Comparison of ENCODE assay signal across 16 mouse cellular contexts in genomic region chrX:166348634-166349033, GRCm38 (mm10).
DNase-seq lines count a peak whose midpoint lies in the region; ATAC-seq lines count a peak whose summit lies in the region.
"Had no signal": no experiment of that assay in that cellular context is flagged by ENCODE, and none has a peak within 500 bp of the region (broad histone marks: within the 10 kb centered on the region; RNA-seq: fewer than 3 reads in every experiment).

No protein-coding gene starts in this region.

- H3K4me3 ChIP-seq in neural tube, embryonic 12.5 days: no peak overlapping the region
- H3K4me3 ChIP-seq in hindbrain, embryonic 11.5 days (ENCODE audit: low read depth, low read length): no peak overlapping the region
- peak overlapping the region; percentile 46 for H3K4me3 ChIP-seq in midbrain, embryonic 12.5 days
- H3K4me3 ChIP-seq: embryonic facial prominence, embryonic 12.5 days; liver, embryonic 13.5 days; stomach, embryonic 15.5 days had no signal

- no peak for DNase-seq in neural tube, embryonic 10.5 days (ENCODE audit: extremely low spot score, low spot score)
- no peak for DNase-seq in hindbrain, embryonic 11.5 days (ENCODE audit: low spot score)
- no peak for DNase-seq in gastrocnemius, postnatal 4 days (ENCODE audit: low spot score in 2 of 2)
- no peak for DNase-seq in heart, adult 8-10 months (ENCODE audit: low spot score)
- DNase-seq in thymus, postnatal 25 days: no peak
- DNase-seq: adrenal gland, postnatal 14 days; gastrocnemius, postnatal 14 days; kidney, postnatal 10 days; liver, embryonic 13.5 days had no signal

- WGBS in neural tube, embryonic 12.5 days: 67% methylated on average over 4 of the region's 4 CpGs
- WGBS in hindbrain, embryonic 11.5 days: 76% methylated on average over 4 of the region's 4 CpGs
- 67% methylated on average over 4 of the region's 4 CpGs for WGBS in midbrain, embryonic 12.5 days

- no peaks in the 10 kb centered on the region; the same call in 1 of the 2 replicates for H3K4me1 ChIP-seq in neural tube, embryonic 12.5 days
- no peaks in the 10 kb centered on the region for H3K4me1 ChIP-seq in hindbrain, embryonic 11.5 days (replicated peaks; ENCODE audit: control insufficient read depth, insufficient read depth, low read length)
- H3K4me1 ChIP-seq in midbrain, embryonic 12.5 days: peaks cover 9% of the 10 kb centered on the region; the same call in 1 of the 2 replicates
- H3K4me1 ChIP-seq: embryonic facial prominence, embryonic 12.5 days; liver, embryonic 13.5 days; stomach, embryonic 15.5 days had no signal

- peak overlapping the region; percentile 57 for H3K4me2 ChIP-seq in neural tube, embryonic 12.5 days (replicated peaks)
- peak overlapping the region; percentile 37 for H3K4me2 ChIP-seq in hindbrain, embryonic 11.5 days (replicated peaks; ENCODE audit: low read depth, low read length)
- H3K4me2 ChIP-seq in midbrain, embryonic 12.5 days (replicated peaks): peak overlapping the region; percentile 54
- H3K4me2 ChIP-seq: embryonic facial prominence, embryonic 12.5 days; heart, embryonic 11.5 days; liver, embryonic 13.5 days; stomach, embryonic 15.5 days had no signal

- no peaks in the 10 kb centered on the region for H3K36me3 ChIP-seq in neural tube, embryonic 12.5 days
- no peaks in the 10 kb centered on the region for H3K36me3 ChIP-seq in hindbrain, embryonic 11.5 days (ENCODE audit: control insufficient read depth, insufficient read depth, low read length)
- no peaks in the 10 kb centered on the region for H3K36me3 ChIP-seq in midbrain, embryonic 12.5 days
- H3K36me3 ChIP-seq: embryonic facial prominence, embryonic 12.5 days; liver, embryonic 13.5 days; stomach, embryonic 15.5 days had no signal

- no peak for ATAC-seq in neural tube, embryonic 12.5 days (ENCODE audit: low FRiP score, low read depth)
- no peak for ATAC-seq in hindbrain, embryonic 11.5 days (ENCODE audit: low FRiP score)
- no peak for ATAC-seq in midbrain, embryonic 12.5 days (ENCODE audit: low FRiP score, low read depth)
- ATAC-seq in frontal cortex, adult (ENCODE audit: low TSS enrichment): no peak
- ATAC-seq: intestine, embryonic 16.5 days had no signal

- no peak overlapping the region for H3K27ac ChIP-seq in neural tube, embryonic 12.5 days
- H3K27ac ChIP-seq in hindbrain, embryonic 11.5 days (ENCODE audit: low read depth, low read length): no peak overlapping the region
- no peak overlapping the region for H3K27ac ChIP-seq in midbrain, embryonic 12.5 days (replicated peaks)
- H3K27ac ChIP-seq: embryonic facial prominence, embryonic 12.5 days; liver, embryonic 13.5 days; stomach, embryonic 15.5 days had no signal

- H3K9me3 ChIP-seq in neural tube, embryonic 12.5 days: no peaks in the 10 kb centered on the region
- H3K9me3 ChIP-seq in hindbrain, embryonic 11.5 days (ENCODE audit: control insufficient read depth, low read length): no peaks in the 10 kb centered on the region
- no peaks in the 10 kb centered on the region for H3K9me3 ChIP-seq in midbrain, embryonic 12.5 days
- H3K9me3 ChIP-seq: embryonic facial prominence, embryonic 12.5 days; liver, embryonic 13.5 days; stomach, embryonic 15.5 days had no signal

- no peaks in the 10 kb centered on the region for H3K27me3 ChIP-seq in neural tube, embryonic 12.5 days (replicated peaks)
- no peaks in the 10 kb centered on the region for H3K27me3 ChIP-seq in hindbrain, embryonic 11.5 days (ENCODE audit: control insufficient read depth, insufficient read depth, low read length)
- peaks cover 5% of the 10 kb centered on the region; the same call in 1 of the 2 replicates for H3K27me3 ChIP-seq in midbrain, embryonic 12.5 days
- H3K27me3 ChIP-seq: liver, embryonic 13.5 days; stomach, embryonic 15.5 days had no signal

- H3K9ac ChIP-seq in neural tube, embryonic 12.5 days: no peak overlapping the region
- no peak overlapping the region for H3K9ac ChIP-seq in hindbrain, embryonic 11.5 days (ENCODE audit: low read depth, low read length)
- no peak overlapping the region for H3K9ac ChIP-seq in midbrain, embryonic 12.5 days (replicated peaks)
- H3K9ac ChIP-seq: embryonic facial prominence, embryonic 12.5 days; liver, embryonic 13.5 days; stomach, embryonic 15.5 days had no signal
